Comparison of ENCODE assay signal across 28 mouse cellular contexts in the genomic region with DNA sequence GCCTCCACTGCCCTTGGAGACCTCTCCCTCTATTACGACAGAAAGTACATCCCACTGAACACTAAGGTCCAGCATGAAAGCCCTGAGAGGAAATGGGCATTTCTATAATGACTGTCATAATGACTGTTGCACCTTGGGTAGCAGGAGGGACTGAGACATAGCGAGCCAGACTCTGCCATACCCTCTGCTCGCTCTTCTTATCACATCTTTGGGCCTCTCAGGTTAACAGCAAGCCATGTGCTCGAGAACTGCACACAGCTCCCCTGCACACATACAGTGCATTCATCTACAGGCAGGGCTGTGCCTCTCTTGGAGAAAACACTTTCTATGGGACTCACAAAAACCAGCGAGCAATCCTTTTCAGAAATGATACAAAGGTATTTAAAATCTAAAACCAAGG.
"Had no signal": no experiment of that assay in that cellular context is flagged by ENCODE, and none has a peak within 500 bp of the region (broad histone marks: within the 10 kb centered on the region; RNA-seq: fewer than 3 reads in every experiment).

No protein-coding gene starts in this region.

- H3K9me3 ChIP-seq: embryonic facial prominence, embryonic 10.5 days; embryonic facial prominence, embryonic 12.5 days; embryonic facial prominence, embryonic 13.5 days; embryonic facial prominence, embryonic 15.5 days; forebrain, embryonic 10.5 days; forebrain, embryonic 12.5 days; forebrain, embryonic 13.5 days; forebrain, embryonic 15.5 days had no signal

- H3K27ac ChIP-seq: embryonic facial prominence, embryonic 10.5 days; embryonic facial prominence, embryonic 12.5 days; embryonic facial prominence, embryonic 13.5 days; embryonic facial prominence, embryonic 15.5 days; forebrain, embryonic 10.5 days; forebrain, embryonic 12.5 days; forebrain, embryonic 13.5 days; forebrain, embryonic 15.5 days; gastrocnemius, adult 2 months; heart, adult 2 months had no signal

- H3K27me3 ChIP-seq: embryonic facial prominence, embryonic 12.5 days; embryonic facial prominence, embryonic 13.5 days; embryonic facial prominence, embryonic 15.5 days; forebrain, embryonic 12.5 days; forebrain, embryonic 13.5 days; forebrain, embryonic 15.5 days had no signal

- H3K9ac ChIP-seq: embryonic facial prominence, embryonic 12.5 days; embryonic facial prominence, embryonic 13.5 days; embryonic facial prominence, embryonic 15.5 days; forebrain, embryonic 12.5 days; forebrain, embryonic 13.5 days; forebrain, embryonic 15.5 days; forebrain, postnatal 0 days had no signal

- H3K4me1 ChIP-seq: embryonic facial prominence, embryonic 12.5 days; embryonic facial prominence, embryonic 13.5 days; embryonic facial prominence, embryonic 15.5 days; forebrain, embryonic 12.5 days; forebrain, embryonic 15.5 days had no signal

- H3K36me3 ChIP-seq: embryonic facial prominence, embryonic 10.5 days; embryonic facial prominence, embryonic 12.5 days; embryonic facial prominence, embryonic 13.5 days; embryonic facial prominence, embryonic 15.5 days; forebrain, embryonic 10.5 days; forebrain, embryonic 12.5 days; forebrain, embryonic 15.5 days had no signal

- DNase-seq: cerebellum, adult 2 months; cerebellum, adult 8-10 months; cerebellum, adult 9-10 months; cerebellum, adult 9-11 months; cerebellum, postnatal 10 days; cerebellum, postnatal 14 days; cerebellum, postnatal 25 days; cerebellum, postnatal 36 days; embryo, embryonic 11 days; gastrocnemius, adult 2 months; gastrocnemius, postnatal 10 days; gastrocnemius, postnatal 14 days; gastrocnemius, postnatal 25 days; gastrocnemius, postnatal 36 days; heart, adult 18-20 months; heart, adult 2 months had no signal

- H3K4me3 ChIP-seq: embryonic facial prominence, embryonic 10.5 days; embryonic facial prominence, embryonic 12.5 days; embryonic facial prominence, embryonic 13.5 days; embryonic facial prominence, embryonic 15.5 days; erythroblast, embryonic 14.5 days; forebrain, embryonic 10.5 days; forebrain, embryonic 12.5 days; forebrain, embryonic 13.5 days; forebrain, embryonic 15.5 days; gastrocnemius, adult 2 months; heart, adult 2 months had no signal

- ATAC-seq: forebrain, embryonic 13.5 days; forebrain, embryonic 14.5 days; forebrain, embryonic 15.5 days; forebrain, embryonic 16.5 days; forebrain, postnatal 0 days had no signal

- H3K4me2 ChIP-seq: embryonic facial prominence, embryonic 12.5 days; embryonic facial prominence, embryonic 13.5 days; embryonic facial prominence, embryonic 15.5 days; forebrain, embryonic 12.5 days; forebrain, embryonic 13.5 days; forebrain, embryonic 15.5 days had no signal
